ENCODE assay signal across 16 mouse cellular contexts in the genomic region with DNA sequence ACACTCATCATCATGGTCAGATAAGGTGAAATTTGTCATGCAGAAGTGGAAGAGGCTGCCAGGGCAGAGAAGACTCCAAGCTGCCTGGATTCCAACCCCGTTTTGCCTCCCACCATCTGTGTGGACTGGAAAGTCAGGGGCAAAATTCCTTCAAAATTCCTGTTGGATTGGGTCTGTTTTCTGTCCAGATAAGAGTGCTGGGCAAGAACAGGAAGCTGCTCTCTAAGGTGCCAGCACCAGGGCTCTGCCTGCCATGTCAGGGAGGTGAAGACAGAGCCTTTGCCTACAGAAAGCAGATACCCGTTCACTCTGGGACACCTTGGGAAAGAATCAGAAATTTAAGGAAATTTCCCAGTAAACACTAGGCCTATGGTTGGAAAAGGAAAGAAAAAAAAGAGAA.
DNase-seq lines count a peak whose midpoint lies in the region; ATAC-seq and TF ChIP-seq lines count a peak whose summit lies in the region.
"Had no signal": no experiment of that assay in that cellular context is flagged by ENCODE, and none has a peak within 500 bp of the region (broad histone marks: within the 10 kb centered on the region; RNA-seq: fewer than 3 reads in every experiment).

No protein-coding gene starts in this region.

- H3K27ac ChIP-seq in left cerebral cortex, adult 2 months: 0 out of 2 replicates have a peak overlapping the region, but pooled peaks have one; percentile 19
- peak overlapping the region; percentile 37; the same call in 1 of the 2 replicates for H3K27ac ChIP-seq in embryonic fibroblast, embryonic 13.5 days (ENCODE audit: insufficient read depth, low read length)
- peak overlapping the region; percentile 84; the same call in 1 of the 2 replicates for H3K27ac ChIP-seq in heart, embryonic 12.5 days (ENCODE audit: poor library complexity, severe bottlenecking)
- H3K27ac ChIP-seq in intestine, embryonic 16.5 days (ENCODE audit: low read length): peak overlapping the region; percentile 14
- H3K27ac ChIP-seq in midbrain, postnatal 0 days (ENCODE audit: low read depth, low read length): no peak overlapping the region
- H3K27ac ChIP-seq: kidney, postnatal 0 days; limb, embryonic 15.5 days had no signal

- TF ChIP-seq CTCF in left cerebral cortex, adult 2 months (IDR thresholded peaks at IDR 0.05): no peak
- no peak for TF ChIP-seq CTCF in embryonic fibroblast, embryonic 13.5 days (IDR thresholded peaks at IDR 0.05; ENCODE audit: borderline replicate concordance, insufficient read depth, low read length)
- TF ChIP-seq CTCF in midbrain, postnatal 0 days (IDR thresholded peaks at IDR 0.05): no peak

- H3K4me3 ChIP-seq in left cerebral cortex, adult 2 months: no peak overlapping the region
- H3K4me3 ChIP-seq in embryonic fibroblast, embryonic 13.5 days (ENCODE audit: insufficient read depth, low read length): no peak overlapping the region
- H3K4me3 ChIP-seq in heart, embryonic 12.5 days: no peak overlapping the region
- no peak overlapping the region for H3K4me3 ChIP-seq in intestine, embryonic 16.5 days (ENCODE audit: low read length)
- H3K4me3 ChIP-seq in midbrain, postnatal 0 days (ENCODE audit: low read depth, low read length): no peak overlapping the region
- H3K4me3 ChIP-seq: limb, embryonic 15.5 days; midbrain, embryonic 10.5 days; myocyte had no signal

- intact Hi-C loops in left cerebral cortex, adult 2 months (cut with DNase I): no loop called here
- intact Hi-C loops in left cerebral cortex, postnatal 25 days (cut with DNase I): no loop called here

- no peaks in the 10 kb centered on the region for H3K27me3 ChIP-seq in heart, embryonic 12.5 days (replicated peaks)
- H3K27me3 ChIP-seq in intestine, embryonic 16.5 days (replicated peaks; ENCODE audit: control insufficient read depth, insufficient read depth, low read length): no peaks in the 10 kb centered on the region
- no peaks in the 10 kb centered on the region for H3K27me3 ChIP-seq in midbrain, postnatal 0 days (ENCODE audit: insufficient read depth, low read length)
- H3K27me3 ChIP-seq: limb, embryonic 15.5 days had no signal

- 8% methylated on average over 2 of the region's 2 CpGs for WGBS in heart, embryonic 12.5 days
- 43% methylated on average over 2 of the region's 2 CpGs for WGBS in intestine, embryonic 16.5 days
- WGBS in midbrain, postnatal 0 days: 87% methylated on average over 2 of the region's 2 CpGs

- no peak overlapping the region for H3K9ac ChIP-seq in heart, embryonic 12.5 days
- no peak overlapping the region for H3K9ac ChIP-seq in intestine, embryonic 16.5 days (ENCODE audit: low read depth, low read length)
- H3K9ac ChIP-seq in midbrain, postnatal 0 days (replicated peaks; ENCODE audit: low read length, poor library complexity, severe bottlenecking): no peak overlapping the region
- H3K9ac ChIP-seq: limb, embryonic 15.5 days had no signal

- DNase-seq in left cerebral cortex, adult 2 months (ENCODE audit: extremely low spot score in 1 of 2, low spot score in 2 of 2): no peak
- DNase-seq in left cerebral cortex, postnatal 25 days (ENCODE audit: low spot score in 2 of 2): no peak
- DNase-seq in adrenal gland, postnatal 10 days: no peak
- DNase-seq in midbrain, postnatal 0 days (ENCODE audit: low spot score): no peak
- DNase-seq in cerebellum, adult 11 months: no peak
- DNase-seq: adrenal gland, postnatal 36 days; cerebellum, postnatal 10 days; thymus, postnatal 25 days had no signal

- peaks cover 6% of the 10 kb centered on the region for H3K4me1 ChIP-seq in embryonic fibroblast, embryonic 13.5 days (ENCODE audit: control insufficient read depth, insufficient read depth, low read length)
- H3K4me1 ChIP-seq in heart, embryonic 12.5 days (replicated peaks): peaks cover 36% of the 10 kb centered on the region
- peaks cover 11% of the 10 kb centered on the region; the same call in 1 of the 2 replicates for H3K4me1 ChIP-seq in intestine, embryonic 16.5 days (ENCODE audit: control insufficient read depth, insufficient read depth, low read length)
- H3K4me1 ChIP-seq in midbrain, postnatal 0 days (ENCODE audit: insufficient read depth, low read length): 0 out of 2 replicates have a peak, but pooled peaks cover 3% of the 10 kb centered on the region

- TF ChIP-seq POLR2A in embryonic fibroblast, embryonic 13.5 days (IDR thresholded peaks at IDR 0.05; ENCODE audit: low read depth, low read length): no peak

- H3K9me3 ChIP-seq in heart, embryonic 12.5 days (replicated peaks): no peaks in the 10 kb centered on the region
- no peaks in the 10 kb centered on the region for H3K9me3 ChIP-seq in intestine, embryonic 16.5 days (ENCODE audit: control insufficient read depth, low read length)
- no peaks in the 10 kb centered on the region for H3K9me3 ChIP-seq in midbrain, postnatal 0 days (ENCODE audit: low read length)
- H3K9me3 ChIP-seq: limb, embryonic 15.5 days; midbrain, embryonic 10.5 days had no signal

- H3K4me2 ChIP-seq in heart, embryonic 12.5 days: no peak overlapping the region
- no peak overlapping the region for H3K4me2 ChIP-seq in intestine, embryonic 16.5 days (ENCODE audit: low read depth, low read length)
- no peak overlapping the region for H3K4me2 ChIP-seq in midbrain, postnatal 0 days (ENCODE audit: low read depth, low read length, poor library complexity, severe bottlenecking)
- H3K4me2 ChIP-seq: limb, embryonic 15.5 days had no signal

- no peaks in the 10 kb centered on the region for H3K36me3 ChIP-seq in heart, embryonic 12.5 days
- no peaks in the 10 kb centered on the region for H3K36me3 ChIP-seq in intestine, embryonic 16.5 days (ENCODE audit: control insufficient read depth, insufficient read depth, low read length)
- no peaks in the 10 kb centered on the region for H3K36me3 ChIP-seq in midbrain, postnatal 0 days (ENCODE audit: insufficient read depth, low read length)
- H3K36me3 ChIP-seq: limb, embryonic 15.5 days; midbrain, embryonic 10.5 days had no signal

- peak; percentile 65 for ATAC-seq in heart, embryonic 12.5 days (ENCODE audit: insufficient number of reproducible peaks, low FRiP score)
- ATAC-seq in intestine, embryonic 16.5 days: no peak; the same call in 1 of the 2 replicates
- ATAC-seq in midbrain, postnatal 0 days (ENCODE audit: low FRiP score): no peak
- ATAC-seq: hindbrain, embryonic 16.5 days had no signal
